Comparison of ENCODE assay signal across 8 mouse cellular contexts in genomic region chr9:21320619-21321512, GRCm38 (mm10). TPM values are rescaled to one million over a fixed set of nuclear protein-coding genes. Genes with fewer than 3 reads are reported as not detected.
DNase-seq lines count a peak whose midpoint lies in the region; ATAC-seq and TF ChIP-seq lines count a peak whose summit lies in the region.

Gene Slc44a2, plus strand, starts transcription at chr9:21320698.

- peak within 1 kb of the TSS; percentile 49; the same call in 1 of the 2 replicates for H3K27ac ChIP-seq in hindbrain, postnatal 0 days
- peak within 1 kb of the TSS; percentile 86 for H3K27ac ChIP-seq in left cerebral cortex, adult 2 months

- peak; percentile 50 for ATAC-seq in activated CD4-positive, CD25-positive, alpha-beta regulatory T cell, adult 4 months
- peak; percentile 71 for ATAC-seq in common myeloid progenitor, adult 5-6 weeks (replicated peaks; ENCODE audit: low read depth, poor library complexity, severe bottlenecking)
- peak; percentile 94 for ATAC-seq in hindbrain, postnatal 0 days
- peak; percentile 86 for ATAC-seq in megakaryocyte, adult 5-6 weeks (ENCODE audit: poor library complexity, severe bottlenecking)

- no peak; the same call in 1 of the 2 replicates for TF ChIP-seq CTCF in hindbrain, postnatal 0 days (IDR thresholded peaks at IDR 0.05; ENCODE audit: low read depth)
- TF ChIP-seq CTCF in left cerebral cortex, adult 2 months (IDR thresholded peaks at IDR 0.05), result no peak

- peak within 1 kb of the TSS; percentile 58 for H3K4me3 ChIP-seq in hindbrain, postnatal 0 days (ENCODE audit: low read length)
- H3K4me3 ChIP-seq in left cerebral cortex, adult 2 months, result peak within 1 kb of the TSS; percentile 88

- WGBS in hindbrain, postnatal 0 days, result under 1% methylated on average over 51 of the region's 52 CpGs

- intact Hi-C loops in left cerebral cortex, adult 2 months (cut with DNase I), result loop anchor here (1.0 kb wide), 1 partner anchor 56 kb away; the partner anchor contains the start of gene Atg4d

- peak; percentile 75 to 76 for DNase-seq in gastrocnemius, adult 8-10 months (ENCODE audit: low spot score in 2 of 2)
- DNase-seq in hindbrain, postnatal 0 days (ENCODE audit: low spot score), result peak; percentile 91
- peak; percentile 77 to 82 for DNase-seq in left cerebral cortex, adult 2 months (ENCODE audit: extremely low spot score in 1 of 2, low spot score in 2 of 2)
- peak; percentile 81 for DNase-seq in right cerebral cortex, adult 18-20 months
- DNase-seq in urinary bladder, adult 2 months (ENCODE audit: low spot score), result peak; percentile 77

- peaks cover 7% of the 10 kb centered on the region; the same call in 1 of the 2 replicates for H3K4me1 ChIP-seq in hindbrain, postnatal 0 days (ENCODE audit: insufficient read depth, low read length)

- peak within 1 kb of the TSS; percentile 65 for H3K4me2 ChIP-seq in hindbrain, postnatal 0 days (ENCODE audit: low read depth, low read length)

- H3K27me3 ChIP-seq in hindbrain, postnatal 0 days (ENCODE audit: insufficient read depth, low read length), result no peaks in the 10 kb centered on the region

- H3K9ac ChIP-seq in hindbrain, postnatal 0 days (replicated peaks; ENCODE audit: low read length), result peak within 1 kb of the TSS; percentile 66

- no peaks in the 10 kb centered on the region; the same call in 1 of the 2 replicates for H3K36me3 ChIP-seq in hindbrain, postnatal 0 days (ENCODE audit: insufficient read depth, low read length)

- no peaks in the 10 kb centered on the region for H3K9me3 ChIP-seq in hindbrain, postnatal 0 days (ENCODE audit: low read length)

RNA-seq across cellular contexts. Expression of gene Slc44a2, which starts in this region (rescaled TPM):
- polyA plus RNA-seq in activated CD4-positive, CD25-positive, alpha-beta regulatory T cell, adult 4 months (2017; shearing (Covaris generic)), result 100 to 1,000 TPM; 181 to 194 TPM
- total RNA-seq in common myeloid progenitor, adult 5-6 weeks (2017), result 76.6 and 80.6 TPM in 2 replicates
- total RNA-seq in gastrocnemius, adult 8-10 months (2022), result 100 to 1,000 TPM; 155 to 165 (median 161) TPM
- 58.5 and 68.0 TPM in 2 replicates for total RNA-seq in hindbrain, postnatal 0 days (2014; rRNA removed)
- polyA plus RNA-seq in hindbrain, postnatal 0 days (2015; fragmentation: Nextera tagmentation; extraction: Ambion mirVana), result 52.6 and 58.8 TPM in 2 replicates
- total RNA-seq in left cerebral cortex, adult 2 months (2021), result 10 to 100 TPM; 47.5 to 53.6 TPM
- total RNA-seq in megakaryocyte, adult 5-6 weeks (2015), result 112 and 124 TPM in 2 replicates
- total RNA-seq in megakaryocyte, adult 5-6 weeks (2017), result 101 and 116 TPM in 2 replicates
- polyA plus RNA-seq in urinary bladder, adult 2 months (2012; rRNA removed), result 136 and 143 TPM in 2 replicates

Comparison
In these comparisons a context has a peak if more than half of its experiments do, and no peak if none do; other contexts are left out.
1. Peak in every context shown above with its lines: DNase-seq, ATAC-seq, H3K4me3 ChIP-seq and H3K27ac ChIP-seq.